Mouse (Mus musculus) CH12.LX (cell line): ENCODE measurements around the gene Ttl. TPM values are rescaled to one million over a fixed set of nuclear protein-coding genes. Genes with fewer than 3 reads are reported as not detected.

ENCODE experiments used
- DNase-seq: peaks from one replicate; pipeline ENCODE4 v3.0.0-alpha.2; 2013; ENCODE audit errors: extremely low read depth
- H3K27ac ChIP-seq: 2 replicates; pipeline ENCODE4 v1.5.1; 2012; ENCODE audit warnings: low read depth, mild to moderate bottlenecking, control low read depth, moderate library complexity; ENCODE audit not compliant: insufficient read depth
- H3K27me3 ChIP-seq: replicated peaks from 2 replicates; pipeline ENCODE3; 2012; ENCODE audit warnings: inconsistent platforms
- H3K36me3 ChIP-seq, 2 experiments: replicated peaks in 1 of 2; 2 replicates each; pipeline versions ENCODE3 to v1.6.1; 2012; ENCODE audit warnings: inconsistent platforms in 1 of 2, low read length in 1 of 2, mild to moderate bottlenecking in 1 of 2, mixed read lengths in 1 of 2, moderate library complexity in 1 of 2; ENCODE audit not compliant: control insufficient read depth in 1 of 2, insufficient read depth in 1 of 2
- H3K4me1 ChIP-seq, 2 experiments: 2 replicates each; pipeline ENCODE4 v1.6.1; 2012; ENCODE audit warnings: inconsistent platforms in 1 of 2, moderate library complexity in 1 of 2; ENCODE audit not compliant: insufficient read depth in 2 of 2, control insufficient read depth in 1 of 2
- H3K4me2 ChIP-seq: 2 replicates; pipeline ENCODE4 v1.6.1; 2012; ENCODE audit warnings: low read depth, mild to moderate bottlenecking, control low read depth; ENCODE audit not compliant: poor library complexity, insufficient read depth, severe bottlenecking
- H3K4me3 ChIP-seq, 3 experiments: fragments of 150-350 bp in 1 of 3; sonication (generic) in 1 of 3; replicated peaks in 1 of 3; 2 replicates each; pipeline versions ENCODE3 to v1.5.1; 2011 to 2012; ENCODE audit warnings: low read depth in 2 of 3, low read length in 2 of 3, mild to moderate bottlenecking in 2 of 3, moderate library complexity in 2 of 3, control low read depth in 1 of 3, improper control_type of control experiment in 1 of 3, inconsistent platforms in 1 of 3, mixed read lengths in 1 of 3; ENCODE audit not compliant: poor library complexity in 1 of 3
- H3K79me2 ChIP-seq: replicated peaks from 2 replicates; pipeline ENCODE4 v1.6.1; 2012; ENCODE audit warnings: mild to moderate bottlenecking, moderate library complexity; ENCODE audit not compliant: control insufficient read depth, poor library complexity, insufficient read depth, severe bottlenecking; ENCODE audit errors: extremely low read depth
- H3K9ac ChIP-seq: 2 replicates; pipeline ENCODE4 v1.6.1; 2012; ENCODE audit warnings: low read depth, mild to moderate bottlenecking, control low read depth, moderate library complexity; ENCODE audit not compliant: insufficient read depth
- H3K9me3 ChIP-seq: replicated peaks from 2 replicates; pipeline ENCODE3; 2012; ENCODE audit warnings: low read length, inconsistent platforms, mixed read lengths
- CHD1 ChIP-seq: IDR thresholded peaks from 2 replicates; pipeline ENCODE4 v1.6.1; 2012; ENCODE audit warnings: low read depth, low read length, improper control_type of control experiment, inconsistent platforms
- E2F4 ChIP-seq: IDR thresholded peaks from 2 replicates; pipeline ENCODE4 v1.6.1; 2011; ENCODE audit warnings: low read depth, low read length, improper control_type of control experiment; ENCODE audit not compliant: insufficient replicate concordance
- ELF1 ChIP-seq: IDR thresholded peaks from 2 replicates; pipeline ENCODE4 v1.6.1; 2014; ENCODE audit warnings: low read depth, mild to moderate bottlenecking, inconsistent platforms, low read length, improper control_type of control experiment
- EP300 ChIP-seq: IDR thresholded peaks from 2 replicates; pipeline ENCODE4 v1.6.1; 2011; ENCODE audit warnings: low read length, improper control_type of control experiment
- GABPA ChIP-seq: IDR thresholded peaks from 2 replicates; pipeline ENCODE4 v1.6.1; 2012; ENCODE audit warnings: low read depth, low read length, improper control_type of control experiment, inconsistent platforms; ENCODE audit not compliant: insufficient replicate concordance
- HCFC1 ChIP-seq: IDR thresholded peaks from 2 replicates; pipeline ENCODE4 v1.6.1; 2012; ENCODE audit warnings: low read depth, mild to moderate bottlenecking, inconsistent platforms, low read length, improper control_type of control experiment
- JUN ChIP-seq: IDR thresholded peaks from 2 replicates; pipeline ENCODE4 v1.6.1; 2011; ENCODE audit warnings: low read depth, mild to moderate bottlenecking, low read length, improper control_type of control experiment, moderate library complexity; ENCODE audit not compliant: insufficient read depth
- JUND ChIP-seq: conservative IDR thresholded peaks from 2 replicates; pipeline ENCODE4 v1.6.1; 2011; ENCODE audit warnings: low read depth, low read length, improper control_type of control experiment
- MAZ ChIP-seq: IDR thresholded peaks from 2 replicates; pipeline ENCODE4 v1.6.1; 2012; ENCODE audit warnings: low read depth, mild to moderate bottlenecking, inconsistent platforms, low read length, improper control_type of control experiment, moderate library complexity
- MEF2A ChIP-seq: IDR thresholded peaks from 2 replicates; pipeline ENCODE4 v1.6.1; 2014; ENCODE audit warnings: low read depth, mild to moderate bottlenecking, inconsistent platforms, low read length, improper control_type of control experiment, borderline replicate concordance
- MXI1 ChIP-seq: IDR thresholded peaks from 2 replicates; pipeline ENCODE4 v1.6.1; 2011; ENCODE audit warnings: mild to moderate bottlenecking, low read depth, low read length, improper control_type of control experiment
- MYC ChIP-seq: IDR thresholded peaks from 2 replicates; pipeline ENCODE4 v1.6.1; 2011; ENCODE audit warnings: low read depth, mild to moderate bottlenecking, improper control_type of control experiment, low read length
- PAX5 ChIP-seq: IDR thresholded peaks from 2 replicates; pipeline ENCODE4 v1.6.1; 2012; ENCODE audit warnings: low read length, inconsistent platforms, mixed read lengths
- POLR2AphosphoS2 ChIP-seq: IDR thresholded peaks from 2 replicates; pipeline ENCODE4 v1.6.1; 2011; ENCODE audit warnings: low read depth, low read length, improper control_type of control experiment
- RAD21 ChIP-seq: IDR thresholded peaks from 2 replicates; pipeline ENCODE4 v1.6.1; 2011; ENCODE audit warnings: low read depth, mild to moderate bottlenecking, low read length, improper control_type of control experiment, moderate library complexity
- RCOR1 ChIP-seq: conservative IDR thresholded peaks from 2 replicates; pipeline ENCODE4 v1.6.1; 2012; ENCODE audit warnings: low read depth, mild to moderate bottlenecking, inconsistent platforms, low read length, improper control_type of control experiment
- TBP ChIP-seq: conservative IDR thresholded peaks from 2 replicates; pipeline ENCODE4 v1.6.1; 2011; ENCODE audit warnings: low read depth, low read length, improper control_type of control experiment
- UBTF ChIP-seq: IDR thresholded peaks from 2 replicates; pipeline ENCODE4 v1.6.1; 2012; ENCODE audit warnings: low read depth, mild to moderate bottlenecking, inconsistent platforms, low read length, improper control_type of control experiment, moderate library complexity
- USF2 ChIP-seq: conservative IDR thresholded peaks from 2 replicates; pipeline ENCODE4 v1.6.1; 2011; ENCODE audit warnings: low read depth, low read length, improper control_type of control experiment
- dilution Hi-C: fragments of 300-500 bp; cut with MboI; formaldehyde crosslinking; loops from 2 replicates; pipeline ENCODE4 v1.14.3; 2020; ENCODE audit warnings: low sequenced_read_pairs; ENCODE audit not compliant: extremely low pct_unique_long_range_greater_than_20kb, extremely low pct_ligation_motif_present
- in situ Hi-C: fragments of 300-500 bp; cut with MboI; formaldehyde crosslinking; loops from 3 replicates; pipeline ENCODE4 v1.14.3; 2019; ENCODE audit warnings: low sequenced_read_pairs, low pct_ligation_motif_present, low pct_unique_long_range_greater_than_20kb, mixed read lengths
- polyA plus RNA-seq: library from polyadenylated mRNA; unstranded; fragments of >175 nt; gene quantifications from 2 replicates; pipeline ENCODE4 v1.2.1, GENCODE M21; 2012; ENCODE audit warnings: low read depth; ENCODE audit not compliant: insufficient read length
- total RNA-seq, 2 experiments: library from RNA; depleted of rRNA; stranded (reverse); fragments of 300-350 nt in 1 of 2; fragments of >200 nt in 1 of 2; gene quantifications; 2 replicates each; pipeline ENCODE4 v1.2.3; 2012 to 2014

Ttl gene
- total and polyA plus RNA-seq, 3 experiments, result 1.8 to 2.9 (median 2.7) TPM

DNA sequence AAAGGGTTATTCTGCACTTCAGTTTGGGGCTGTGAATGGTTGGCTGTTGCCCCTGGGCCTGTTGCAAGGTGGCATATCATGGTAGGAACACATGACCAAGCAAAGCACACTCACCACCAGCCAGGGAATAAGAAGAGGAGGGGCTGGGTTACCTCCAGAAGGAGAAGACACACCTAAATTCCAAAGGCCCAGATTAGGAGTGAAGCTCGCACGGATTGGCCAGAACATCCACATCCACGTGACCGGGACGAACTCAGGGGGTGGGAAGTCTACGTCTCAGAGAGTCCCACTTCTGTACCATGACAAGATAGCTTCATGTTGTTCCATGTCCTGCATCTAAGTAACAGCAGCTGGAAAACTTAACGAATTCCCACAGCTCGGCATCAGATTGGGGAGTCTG, 8.5 kb upstream of the Ttl start:
- in situ Hi-C loops (no loop called here), dilution Hi-C loops (no loop called here)
- no peak overlapping the region for H3K4me2 ChIP-seq
- no peak for TF ChIP-seq ELF1
- no peak for TF ChIP-seq GABPA
- no peak for TF ChIP-seq EP300
- no peak for TF ChIP-seq POLR2AphosphoS2
- no peak for TF ChIP-seq MAZ
- no peak for TF ChIP-seq CHD1
- TF ChIP-seq E2F4, result no peak
- no peak for TF ChIP-seq PAX5
- TF ChIP-seq MYC, result no peak
- no peak for TF ChIP-seq RCOR1
- TF ChIP-seq HCFC1, result no peak
- TF ChIP-seq MEF2A, result no peak
- no peak for TF ChIP-seq USF2
- no peak for TF ChIP-seq JUN
- TF ChIP-seq UBTF, result no peak
- no peak for DNase-seq
- H3K4me1 ChIP-seq, result no peaks in the 10 kb centered on the region; a peak in 1 of 4 replicates
- no peak overlapping the region for H3K4me3 ChIP-seq
- no peaks in the 10 kb centered on the region for H3K36me3 ChIP-seq
- no peaks in the 10 kb centered on the region for H3K79me2 ChIP-seq
- no peaks in the 10 kb centered on the region for H3K27me3 ChIP-seq
- H3K27ac ChIP-seq, result no peak overlapping the region
- H3K9ac ChIP-seq, result no peak overlapping the region
- peaks cover 5% of the 10 kb centered on the region for H3K9me3 ChIP-seq

DNA sequence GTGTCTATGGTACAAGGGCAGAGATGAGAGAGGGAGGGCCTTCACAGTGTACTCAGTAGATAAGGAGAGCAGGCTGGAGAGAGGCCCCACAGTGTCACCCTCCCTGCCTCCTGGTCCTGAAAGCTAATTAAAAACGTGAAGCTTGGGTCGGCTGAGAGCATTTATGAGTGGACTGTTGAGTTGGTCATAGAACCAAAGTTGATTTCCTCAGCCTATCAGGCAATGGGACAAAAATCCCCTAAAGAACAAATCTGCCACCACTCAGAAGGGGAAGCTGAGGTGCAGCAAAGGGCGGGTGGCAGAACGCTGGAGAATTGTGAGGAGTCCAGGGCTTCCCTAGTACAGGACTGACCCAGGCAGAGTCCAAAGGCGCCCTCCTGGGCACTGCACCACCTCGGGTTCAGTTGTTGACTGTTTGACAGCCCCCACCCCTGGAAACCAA, 7.8 kb upstream of the Ttl start:
- in situ Hi-C loops (no loop called here), dilution Hi-C loops (no loop called here)
- H3K79me2 ChIP-seq, result no peaks in the 10 kb centered on the region
- no peak for TF ChIP-seq JUND
- TF ChIP-seq MXI1, result no peak
- TF ChIP-seq TBP, result no peak
- TF ChIP-seq MAZ, result no peak
- TF ChIP-seq RAD21, result no peak
- TF ChIP-seq POLR2AphosphoS2, result no peak
- no peaks in the 10 kb centered on the region for H3K4me1 ChIP-seq
- H3K4me2 ChIP-seq, result no peak overlapping the region
- no peak overlapping the region for H3K4me3 ChIP-seq
- peaks cover 5% of the 10 kb centered on the region for H3K9me3 ChIP-seq
- H3K27me3 ChIP-seq, result no peaks in the 10 kb centered on the region
- H3K27ac ChIP-seq, result no peak overlapping the region
- H3K9ac ChIP-seq, result no peak overlapping the region
- no peak for DNase-seq
- H3K36me3 ChIP-seq, result no peaks in the 10 kb centered on the region
